Mouse (Mus musculus) myocyte (in vitro differentiated cells): ENCODE results near the gene Wdr61.

Experiments used
- CEBPB ChIP-seq: IDR thresholded peaks from 2 replicates; pipeline ENCODE4 v1.6.1; 2011; ENCODE audit warnings: mild to moderate bottlenecking, moderate library complexity; ENCODE audit not compliant: poor library complexity, insufficient read depth, severe bottlenecking
- MAX ChIP-seq: IDR thresholded peaks from one replicate; pipeline ENCODE4 v1.6.1; 2011; ENCODE audit warnings: low read depth, mild to moderate bottlenecking, control low read depth
- POLR2A ChIP-seq: IDR thresholded peaks from one replicate; pipeline ENCODE4 v1.6.1; 2011; ENCODE audit warnings: low read depth, mild to moderate bottlenecking, control low read depth, moderate library complexity; ENCODE audit not compliant: insufficient read length
- POLR2AphosphoS2 ChIP-seq: IDR thresholded peaks from one replicate; pipeline ENCODE4 v1.6.1; 2011; ENCODE audit warnings: low read depth, control low read depth; ENCODE audit not compliant: insufficient read length
- SRF ChIP-seq: IDR thresholded peaks from one replicate; pipeline ENCODE4 v1.6.1; 2011; ENCODE audit warnings: low read depth; ENCODE audit not compliant: control insufficient read depth, insufficient read length
- USF1 ChIP-seq: IDR thresholded peaks from one replicate; pipeline ENCODE4 v1.6.1; 2011; ENCODE audit warnings: low read depth, mild to moderate bottlenecking, control low read depth, moderate library complexity

- TF ChIP-seq SRF (no peak), POLR2A (no peak), MAX (no peak), CEBPB (no peak), USF1 (no peak), POLR2AphosphoS2 (no peak)
Observed at GRCm38 (mm10) chr9:54752201-54752943, 18.1 kb upstream of the Wdr61 start.
